Mouse (Mus musculus) small intestine, adult 2 months (tissue): ENCODE results near the gene Atg4b.

ENCODE experiments used
- CTCF ChIP-seq: fragments of 200-500 bp; IDR thresholded peaks from 2 replicates; pipeline ENCODE4 v1.5.1; 2012; ENCODE audit warnings: low read depth, mild to moderate bottlenecking, control low read depth, inconsistent platforms, low read length, moderate library complexity, mixed read lengths; ENCODE audit not compliant: insufficient replicate concordance, insufficient read length; ENCODE audit errors: extremely low read depth
- POLR2A ChIP-seq: fragments of 200-500 bp; IDR thresholded peaks from 2 replicates; pipeline ENCODE4 v1.6.1; 2012; ENCODE audit warnings: low read depth, mild to moderate bottlenecking, control low read depth, inconsistent platforms, low read length, moderate library complexity

GRCm38 (mm10) chr1:93755291-93755610 lies 4.0 kb downstream of the Atg4b start:
- TF ChIP-seq CTCF: no peak
- TF ChIP-seq POLR2A: no peak
